In genomic region chr11:77078273-77079134, GRCm38 (mm10) we compare ENCODE assay signal across 8 mouse cellular contexts. TPM values are rescaled to one million over a fixed set of nuclear protein-coding genes. Genes with fewer than 3 reads are reported as not detected.
DNase-seq lines count a peak whose midpoint lies in the region; ATAC-seq lines count a peak whose summit lies in the region.

TSS of gene Nsrp1 (minus strand) at chr11:77078435.

- 0 out of 2 replicates have a peak, but pooled peaks cover 4% of the 10 kb centered on the region for H3K36me3 ChIP-seq in hindbrain, embryonic 11.5 days (ENCODE audit: control insufficient read depth, insufficient read depth, low read length)

- peak; percentile 91 for DNase-seq in MN1 (ENCODE audit: low spot score)
- peak; percentile 89 for DNase-seq in cerebellum, adult 9-10 months
- DNase-seq in hindbrain, embryonic 11.5 days (ENCODE audit: low spot score), result peak; percentile 96
- peak; percentile 89 for DNase-seq in layer of hippocampus, postnatal 10 days (ENCODE audit: low spot score in 2 of 2)
- DNase-seq in lung, postnatal 10 days, result peak; percentile 94
- peak; percentile 89 for DNase-seq in ovary, postnatal 36 days (ENCODE audit: low spot score)
- DNase-seq in thymus, postnatal 25 days, result peak; percentile 89

- peak; percentile 100 for ATAC-seq in frontal cortex, adult (ENCODE audit: low TSS enrichment)
- ATAC-seq in hindbrain, embryonic 11.5 days (ENCODE audit: low FRiP score), result peak; percentile 97

- no peaks in the 10 kb centered on the region for H3K9me3 ChIP-seq in hindbrain, embryonic 11.5 days (ENCODE audit: control insufficient read depth, low read length)

- WGBS in hindbrain, embryonic 11.5 days, result 5% methylated on average over 48 of the region's 48 CpGs

- peak within 1 kb of the TSS; percentile 87 for H3K9ac ChIP-seq in hindbrain, embryonic 11.5 days (ENCODE audit: low read depth, low read length)

- peak within 1 kb of the TSS; percentile 91 for H3K4me3 ChIP-seq in hindbrain, embryonic 11.5 days (ENCODE audit: low read depth, low read length)

- peak within 1 kb of the TSS; percentile 75 for H3K27ac ChIP-seq in hindbrain, embryonic 11.5 days (ENCODE audit: low read depth, low read length)

- H3K27me3 ChIP-seq in hindbrain, embryonic 11.5 days (ENCODE audit: control insufficient read depth, insufficient read depth, low read length), result no peaks in the 10 kb centered on the region

- H3K4me1 ChIP-seq in hindbrain, embryonic 11.5 days (replicated peaks; ENCODE audit: control insufficient read depth, insufficient read depth, low read length), result no peaks in the 10 kb centered on the region

- H3K4me2 ChIP-seq in hindbrain, embryonic 11.5 days (replicated peaks; ENCODE audit: low read depth, low read length), result peak within 1 kb of the TSS; percentile 85

RNA-seq across cellular contexts. Expression of gene Nsrp1, which starts in this region (rescaled TPM):
- 57.0 and 67.4 TPM in 2 replicates for polyA plus RNA-seq in hindbrain, embryonic 11.5 days (2014; fragmentation: Nextera tagmentation; extraction: Ambion mirVana)
- total RNA-seq in layer of hippocampus, postnatal 10 days (2021), result 10 to 100 TPM; 16.1 to 17.2 TPM

Comparison
In these comparisons a context has a peak if more than half of its experiments do, and no peak if none do; other contexts are left out.
1. Peak in every context shown above with its lines: DNase-seq, ATAC-seq, H3K4me3 ChIP-seq and H3K27ac ChIP-seq.